Mouse (Mus musculus) small intestine, adult 2 months (tissue): ENCODE data around the gene St3gal4.

Experiments
- CTCF ChIP-seq: fragments of 200-500 bp; IDR thresholded peaks from 2 replicates; pipeline ENCODE4 v1.5.1; 2012; ENCODE audit warnings: low read depth, mild to moderate bottlenecking, control low read depth, inconsistent platforms, low read length, moderate library complexity, mixed read lengths; ENCODE audit not compliant: insufficient replicate concordance, insufficient read length; ENCODE audit errors: extremely low read depth
- POLR2A ChIP-seq: fragments of 200-500 bp; IDR thresholded peaks from 2 replicates; pipeline ENCODE4 v1.6.1; 2012; ENCODE audit warnings: low read depth, mild to moderate bottlenecking, control low read depth, inconsistent platforms, low read length, moderate library complexity

- TF ChIP-seq CTCF = no peak
- no peak for TF ChIP-seq POLR2A
These were observed 3.3 kb downstream of the St3gal4 start for GRCm38 (mm10) chr9:35115804-35116203.
